Mouse (Mus musculus) kidney, adult 10 weeks (tissue): ENCODE results near the gene Limd1. TPM values are rescaled to one million over a fixed set of nuclear protein-coding genes. Genes with fewer than 3 reads are reported as not detected.

Experiments used
- polyA plus RNA-seq: library from polyadenylated mRNA; stranded (reverse); fragments of 350-450 nt; fragmentation: Illumina TruSeq; extraction: RNeasy Lipid Tissue Mini Kit (QIAGEN cat#74804); gene quantifications from one replicate; pipeline ENCODE4 v1.2.3, GENCODE M21; 2014; ENCODE audit warnings: low read depth, low replicate concordance

The Limd1 gene
- 26.1 TPM for polyA plus RNA-seq

DNA sequence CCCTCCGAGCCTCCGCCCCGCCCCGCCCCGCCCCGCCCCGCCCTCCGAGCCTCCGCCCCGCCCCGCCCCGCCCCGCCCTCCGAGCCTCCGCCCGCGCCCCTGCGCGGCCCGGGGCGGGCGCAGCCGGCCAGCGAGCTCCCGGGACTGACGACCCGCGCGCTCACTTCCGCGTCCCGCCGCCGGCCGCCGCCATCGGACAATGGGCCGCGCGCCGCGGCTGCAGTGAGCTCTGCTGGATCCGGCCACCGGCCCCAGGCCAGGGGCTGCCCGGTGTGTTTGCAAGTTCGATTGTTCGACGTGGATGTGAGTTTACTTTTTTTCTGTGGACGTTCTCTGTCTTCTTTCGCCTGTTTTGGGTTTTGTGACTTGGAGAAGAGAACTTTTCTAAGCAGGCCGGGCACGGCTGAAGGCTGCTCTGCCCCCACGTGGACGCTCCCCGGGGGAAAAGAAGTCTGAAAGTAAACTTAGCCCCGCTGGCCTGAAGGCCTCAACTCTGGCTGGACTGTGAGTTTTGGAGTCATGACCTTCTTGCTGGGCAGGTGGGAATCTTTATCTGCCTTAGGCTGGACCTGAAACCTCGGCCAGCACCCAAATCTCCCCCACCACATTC lies at the start of gene Limd1:
Gene Limd1 (plus strand): TSS at position 121 of the 610 bp plus-strand sequence.

DNA sequence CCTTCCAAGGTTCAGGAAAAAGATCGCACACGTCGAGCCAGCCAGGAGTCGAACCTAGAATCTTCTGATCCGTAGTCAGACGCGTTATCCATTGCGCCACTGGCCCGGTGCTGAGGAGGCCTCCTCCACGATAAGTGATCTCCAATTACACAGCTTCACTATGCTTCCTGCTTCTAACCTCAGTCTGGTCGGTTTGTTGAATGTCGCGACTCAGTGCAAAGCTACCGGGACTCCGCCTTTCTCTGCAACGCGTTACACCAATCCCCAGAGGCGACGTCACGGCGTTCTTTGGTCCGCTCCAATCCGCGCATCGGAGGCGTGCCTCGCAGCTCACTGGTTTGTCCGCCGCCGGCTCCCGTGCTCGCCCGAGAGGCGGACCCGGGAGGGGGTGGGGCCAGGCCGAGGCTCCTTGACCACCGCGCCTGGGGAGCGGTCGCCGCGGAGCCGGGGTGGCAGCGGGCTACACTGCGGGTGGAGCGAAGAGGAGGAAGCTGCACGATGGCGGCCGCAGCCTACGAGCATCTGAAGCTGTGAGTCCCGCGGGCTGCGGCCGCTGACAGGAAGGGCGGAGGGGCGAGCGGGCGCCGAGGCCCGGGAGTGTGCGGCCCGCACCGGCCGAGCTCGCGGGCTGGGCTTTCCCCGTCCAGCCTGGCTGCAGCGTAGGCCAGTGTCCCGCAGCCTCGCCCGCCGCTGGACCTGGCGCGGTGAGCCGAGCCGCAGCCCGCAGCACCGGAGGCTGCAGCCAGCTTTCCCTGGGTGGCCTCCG lies 51.1 kb downstream of the Limd1 start, which contains the start of gene Sacm1l:
Gene Sacm1l (plus strand): TSS at position 368 of the 766 bp plus-strand sequence.

Other genes with a start within 250 kb of the Limd1 start
- gene Tmem158, start 217.9 kb upstream of the Limd1 start, polyA plus RNA-seq, result 2.1 TPM
- 80.2 TPM for gene Lars2, start 111.8 kb upstream of the Limd1 start, polyA plus RNA-seq
- gene Sacm1l, start 51.1 kb downstream of the Limd1 start, polyA plus RNA-seq, result 280 TPM
- gene Slc6a20b, start 153.9 kb downstream of the Limd1 start, polyA plus RNA-seq, result 87.2 TPM
- not detected for gene Ccr9, start 199.7 kb downstream of the Limd1 start, polyA plus RNA-seq
- gene Slc6a20a, start 200.2 kb downstream of the Limd1 start, polyA plus RNA-seq, result 21.4 TPM
- 111 TPM for gene Lztfl1, start 239.0 kb downstream of the Limd1 start, polyA plus RNA-seq